Mouse (Mus musculus) fibroblast of lung, adult 2 months (primary cell): Measurements from ENCODE around the gene Dpm2.
A peak's percentile ranks its signal among the peaks of the same experiment; 100 is the strongest.

ENCODE experiments used
- DNase-seq: peaks from one replicate; pipeline ENCODE4 v3.0.0-alpha.2; 2011; ENCODE audit warnings: low read depth

Dpm2 gene

GRCm38 (mm10) chr2:32547380-32547779 is 23.3 kb upstream of the Dpm2 start:
- no peak for DNase-seq

GRCm38 (mm10) chr2:32547964-32548739 is 22.5 kb upstream of the Dpm2 start:
- no peak for DNase-seq

- no peak for DNase-seq
These were observed 21.5 kb upstream of the Dpm2 start for GRCm38 (mm10) chr2:32549171-32549570.

- peak; percentile 95 for DNase-seq
These were observed 20.9 kb upstream of the Dpm2 start for GRCm38 (mm10) chr2:32549764-32550163.

- DNase-seq = no peak
These were observed 19.4 kb upstream of the Dpm2 start for GRCm38 (mm10) chr2:32551236-32551635.

- no peak for DNase-seq
These were observed 17.0 kb upstream of the Dpm2 start for GRCm38 (mm10) chr2:32553592-32554148.

GRCm38 (mm10) chr2:32555484-32555883 is 15.2 kb upstream of the Dpm2 start:
- peak; percentile 73 for DNase-seq

GRCm38 (mm10) chr2:32556019-32556418 is 14.6 kb upstream of the Dpm2 start:
- no peak for DNase-seq

- DNase-seq = no peak
These were observed 11.1 kb upstream of the Dpm2 start for GRCm38 (mm10) chr2:32559570-32559969.

- no peak for DNase-seq
These were observed 4.1 kb upstream of the Dpm2 start for GRCm38 (mm10) chr2:32566536-32567063.

- DNase-seq = no peak
These were observed 2.5 kb upstream of the Dpm2 start for GRCm38 (mm10) chr2:32568149-32568548.

- DNase-seq = no peak
These were observed 1.7 kb upstream of the Dpm2 start for GRCm38 (mm10) chr2:32568941-32569340.

GRCm38 (mm10) chr2:32572196-32572595 is 1.5 kb downstream of the Dpm2 start:
- DNase-seq = no peak

GRCm38 (mm10) chr2:32574497-32574896 is 3.8 kb downstream of the Dpm2 start, which contains the start of gene Pip5kl1:
Gene Pip5kl1 (plus strand): TSS chr2:32574797.
- no peak for DNase-seq

GRCm38 (mm10) chr2:32574901-32575585 is 4.4 kb downstream of the Dpm2 start:
- DNase-seq = no peak

- no peak for DNase-seq
These were observed 5.0 kb downstream of the Dpm2 start, which contains the start of gene 9430097D07Rik for GRCm38 (mm10) chr2:32575586-32576160. Gene 9430097D07Rik (minus strand): TSS chr2:32575684.

- DNase-seq = no peak
These were observed 5.9 kb downstream of the Dpm2 start for GRCm38 (mm10) chr2:32576532-32576931.

GRCm38 (mm10) chr2:32578146-32579046 is 7.7 kb downstream of the Dpm2 start:
- DNase-seq = no peak

GRCm38 (mm10) chr2:32581450-32582095 is 10.9 kb downstream of the Dpm2 start:
- no peak for DNase-seq

- no peak for DNase-seq
These were observed 12.5 kb downstream of the Dpm2 start for GRCm38 (mm10) chr2:32582830-32583799.
